Mouse (Mus musculus) erythroblast, adult 5-6 weeks (primary cell): ENCODE data around the gene Depdc7. TPM values are rescaled to one million over a fixed set of nuclear protein-coding genes. Genes with fewer than 3 reads are reported as not detected.

ENCODE experiments used
- ATAC-seq: replicated peaks from 2 replicates; pipeline ENCODE4 v1.8.0; 2016; ENCODE audit warnings: moderate number of reproducible peaks, mild to moderate bottlenecking, moderate TSS enrichment, inconsistent platforms; ENCODE audit not compliant: poor library complexity, low FRiP score, severe bottlenecking
- total RNA-seq, 2 experiments: library from RNA; stranded (forward) in 1 of 2; stranded (reverse) in 1 of 2; fragments of 150-400 nt in 1 of 2; fragments of 200-764, 138-1000 nt in 1 of 2; gene quantifications; 2 replicates each; pipeline versions ENCODE4 v1.2.3 to v1.2.4; 2015 to 2017; ENCODE audit warnings: low replicate concordance in 2 of 2

Depdc7 gene
- total RNA-seq, 2 experiments from 2014 or later: 0.17 TPM; not detected in 1

- no peak for ATAC-seq
These were observed 24.9 kb downstream of the Depdc7 start for GRCm38 (mm10) chr2:104717827-104718226.

- ATAC-seq: no peak
These were observed 25.4 kb downstream of the Depdc7 start for GRCm38 (mm10) chr2:104717231-104717735.

- no peak for ATAC-seq
These were observed 26.4 kb downstream of the Depdc7 start, which contains the start of gene Pin1rt1 for GRCm38 (mm10) chr2:104716279-104716678. Gene Pin1rt1 (minus strand): TSS chr2:104716379.

- no peak for ATAC-seq
These were observed 28.4 kb downstream of the Depdc7 start for GRCm38 (mm10) chr2:104714254-104714691.

- no peak for ATAC-seq
These were observed 30.2 kb downstream of the Depdc7 start for GRCm38 (mm10) chr2:104712486-104712809.

GRCm38 (mm10) chr2:104711585-104712485 is 30.8 kb downstream of the Depdc7 start, which contains the start of gene Tcp11l1:
Gene Tcp11l1 (minus strand): TSS chr2:104712169.
- no peak for ATAC-seq

- ATAC-seq: no peak
These were observed 31.9 kb downstream of the Depdc7 start for GRCm38 (mm10) chr2:104710670-104711370.

- ATAC-seq: no peak
These were observed 32.8 kb downstream of the Depdc7 start for GRCm38 (mm10) chr2:104709786-104710337.

GRCm38 (mm10) chr2:104704355-104704754 is 38.3 kb downstream of the Depdc7 start:
- no peak for ATAC-seq

- ATAC-seq: no peak
These were observed 39.5 kb downstream of the Depdc7 start for GRCm38 (mm10) chr2:104703158-104703557.

GRCm38 (mm10) chr2:104699659-104700058 is 43.0 kb downstream of the Depdc7 start:
- no peak for ATAC-seq

- no peak for ATAC-seq
These were observed 50.1 kb downstream of the Depdc7 start for GRCm38 (mm10) chr2:104692551-104692950.

GRCm38 (mm10) chr2:104690720-104691119 is 52.0 kb downstream of the Depdc7 start:
- ATAC-seq: no peak

- ATAC-seq: no peak
These were observed 54.0 kb downstream of the Depdc7 start for GRCm38 (mm10) chr2:104688724-104689123.

GRCm38 (mm10) chr2:104688321-104688720 is 54.4 kb downstream of the Depdc7 start:
- no peak for ATAC-seq

- ATAC-seq: no peak
These were observed 55.4 kb downstream of the Depdc7 start for GRCm38 (mm10) chr2:104687261-104687660.

GRCm38 (mm10) chr2:104685418-104685817 is 57.3 kb downstream of the Depdc7 start:
- peak; percentile 73 for ATAC-seq

GRCm38 (mm10) chr2:104684771-104685170 is 57.9 kb downstream of the Depdc7 start:
- ATAC-seq: no peak

- no peak for ATAC-seq
These were observed 65.4 kb downstream of the Depdc7 start for GRCm38 (mm10) chr2:104677326-104677725.
